Mouse (Mus musculus) skeletal muscle tissue, adult 2 months (tissue): ENCODE measurements at regions not wholly inside any gene's neighbourhood (a gene's known extent, or its start where the extent isn't known, plus 50 kb on each side); places are given as distances from the start of the nearest gene placed in this dataset.

Experiments
- DNase-seq: peaks from one replicate; pipeline ENCODE4 v3.0.0-alpha.2; 2012; ENCODE audit warnings: low read depth, low spot score

GRCm38 (mm10) chr8:10768181-10768580 lies 240.1 kb downstream of the Irs2 start:
- DNase-seq, result no peak

- no peak for DNase-seq
Observed at GRCm38 (mm10) chr8:10763907-10764306, 244.4 kb downstream of the Irs2 start.

GRCm38 (mm10) chr8:10761694-10762305 lies 246.5 kb downstream of the Irs2 start:
- no peak for DNase-seq

- peak; percentile 6 for DNase-seq
Observed at GRCm38 (mm10) chr8:10760851-10761693, 247.2 kb downstream of the Irs2 start.

- no peak for DNase-seq
Observed at GRCm38 (mm10) chr8:10760231-10760630, 248.0 kb downstream of the Irs2 start.

- DNase-seq, result no peak
Observed at GRCm38 (mm10) chr8:10758151-10758550, 250.1 kb downstream of the Irs2 start.

- DNase-seq, result no peak
Observed at GRCm38 (mm10) chr8:10754986-10755308, 253.3 kb downstream of the Irs2 start.

GRCm38 (mm10) chr8:10754232-10754985 lies 253.8 kb downstream of the Irs2 start:
- no peak for DNase-seq

GRCm38 (mm10) chr8:10753056-10753455 lies 255.2 kb downstream of the Irs2 start:
- DNase-seq, result no peak

GRCm38 (mm10) chr8:10747150-10747549 lies 261.1 kb downstream of the Irs2 start:
- DNase-seq, result no peak

- no peak for DNase-seq
Observed at GRCm38 (mm10) chr8:10743241-10743640, 265.0 kb downstream of the Irs2 start.

- DNase-seq, result no peak
Observed at GRCm38 (mm10) chr8:10740837-10741236, 267.4 kb downstream of the Irs2 start.

GRCm38 (mm10) chr8:10738486-10739081 lies 269.7 kb downstream of the Irs2 start:
- DNase-seq, result no peak

GRCm38 (mm10) chr8:10734746-10735145 lies 273.5 kb downstream of the Irs2 start:
- DNase-seq, result no peak

- DNase-seq, result no peak
Observed at GRCm38 (mm10) chr8:10723332-10723731, 284.9 kb downstream of the Irs2 start.

GRCm38 (mm10) chr8:10722742-10723141 lies 285.5 kb downstream of the Irs2 start:
- no peak for DNase-seq

- no peak for DNase-seq
Observed at GRCm38 (mm10) chr8:10722342-10722741, 285.9 kb downstream of the Irs2 start.

- no peak for DNase-seq
Observed at GRCm38 (mm10) chr8:10721146-10721862, 287.0 kb downstream of the Irs2 start.

GRCm38 (mm10) chr8:10720398-10720797 lies 287.9 kb downstream of the Irs2 start:
- no peak for DNase-seq

- no peak for DNase-seq
Observed at GRCm38 (mm10) chr8:10719411-10719810, 288.8 kb downstream of the Irs2 start.

- DNase-seq, result no peak
Observed at GRCm38 (mm10) chr8:10717297-10717696, 291.0 kb downstream of the Irs2 start.
